Mouse (Mus musculus) thymus, adult 2 months (tissue): ENCODE data around the gene Poldip3. TPM values are rescaled to one million over a fixed set of nuclear protein-coding genes. Genes with fewer than 3 reads are reported as not detected.

ENCODE experiments used
- DNase-seq: peaks from one replicate; pipeline ENCODE4 v3.0.0; 2021
- H3K27ac ChIP-seq: fragments of 200-500 bp; 2 replicates; pipeline ENCODE4 v1.5.1; 2012; ENCODE audit warnings: low read length, control low read depth; ENCODE audit not compliant: control insufficient read depth, insufficient read depth
- H3K27me3 ChIP-seq: fragments of 200-500 bp; 2 replicates; pipeline ENCODE4 v1.6.1; 2012; ENCODE audit warnings: mild to moderate bottlenecking, low read length, moderate library complexity, mixed read lengths; ENCODE audit not compliant: control insufficient read depth, insufficient read depth
- H3K36me3 ChIP-seq: fragments of 200-500 bp; 2 replicates; pipeline ENCODE4 v1.6.1; 2012; ENCODE audit warnings: mild to moderate bottlenecking, low read length, moderate library complexity; ENCODE audit not compliant: control insufficient read depth, insufficient read depth
- H3K4me1 ChIP-seq: fragments of 200-500 bp; replicated peaks from 2 replicates; pipeline ENCODE4 v1.6.1; 2012; ENCODE audit warnings: low read length; ENCODE audit not compliant: control insufficient read depth, insufficient read depth
- H3K4me3 ChIP-seq: fragments of 200-500 bp; 2 replicates; pipeline ENCODE4 v1.5.1; 2012; ENCODE audit warnings: mild to moderate bottlenecking, low read length, control low read depth, moderate library complexity; ENCODE audit not compliant: control insufficient read depth, insufficient read depth
- CTCF ChIP-seq: fragments of 200-500 bp; IDR thresholded peaks from 2 replicates; pipeline ENCODE4 v1.5.1; 2012; ENCODE audit warnings: mild to moderate bottlenecking, control low read depth, low read length, moderate library complexity, borderline replicate concordance; ENCODE audit not compliant: control insufficient read depth, poor library complexity, insufficient read depth; ENCODE audit errors: extremely low read depth
- POLR2A ChIP-seq: fragments of 200-500 bp; IDR thresholded peaks from 2 replicates; pipeline ENCODE4 v1.6.1; 2012; ENCODE audit warnings: mild to moderate bottlenecking, low read length, control low read depth, moderate library complexity; ENCODE audit not compliant: control insufficient read depth, poor library complexity, insufficient read depth; ENCODE audit errors: extremely low read depth
- WGBS: fragments of 180-500 bp; shearing (Covaris S2); methylation state at CpG from one replicate; pipeline ENCODE4 v1.1.7; 2018; 5-methylcytosine and 5-hydroxymethylcytosine counted together
- polyA plus RNA-seq: library from polyadenylated mRNA; depleted of rRNA; stranded (reverse); fragments of >200 nt; gene quantifications from 2 replicates; pipeline ENCODE4 v1.2.3, GENCODE M21; 2012

The Poldip3 gene
- polyA plus RNA-seq, 1 experiment, result 108 TPM

DNA sequence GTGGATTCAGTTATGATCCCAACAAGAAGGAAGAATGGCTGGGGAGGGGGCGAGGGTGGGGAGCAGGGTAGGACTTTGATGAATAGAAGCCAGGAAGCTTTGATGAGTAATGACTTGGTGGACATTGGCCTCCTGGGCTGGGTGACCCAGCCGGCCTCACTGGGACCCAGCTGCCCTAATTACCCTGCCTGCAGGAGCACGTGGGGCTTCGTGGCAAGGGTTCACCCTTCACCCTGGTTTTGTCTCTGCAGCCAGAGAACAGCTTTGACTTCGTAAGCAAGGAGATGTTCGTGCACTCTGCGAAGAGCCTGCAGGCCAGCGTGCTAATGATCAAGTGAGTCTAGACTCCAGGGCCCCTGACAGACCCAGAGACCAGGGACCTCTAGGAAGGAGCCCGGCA, 35.1 kb downstream of the Poldip3 start:
- Histone ChIP-seq H3K27ac (no peak overlapping the region), H3K4me3 (no peak overlapping the region), H3K27me3 (no peaks in the 10 kb centered on the region), H3K4me1 (0 out of 2 replicates have a peak, but pooled peaks cover 2% of the 10 kb centered on the region), H3K36me3 (peaks cover 15% of the 10 kb centered on the region)
- DNase-seq, result no peak
- TF ChIP-seq POLR2A, result no peak
- TF ChIP-seq CTCF, result no peak
- 95% methylated on average over 9 of the region's 9 CpGs for WGBS

DNA sequence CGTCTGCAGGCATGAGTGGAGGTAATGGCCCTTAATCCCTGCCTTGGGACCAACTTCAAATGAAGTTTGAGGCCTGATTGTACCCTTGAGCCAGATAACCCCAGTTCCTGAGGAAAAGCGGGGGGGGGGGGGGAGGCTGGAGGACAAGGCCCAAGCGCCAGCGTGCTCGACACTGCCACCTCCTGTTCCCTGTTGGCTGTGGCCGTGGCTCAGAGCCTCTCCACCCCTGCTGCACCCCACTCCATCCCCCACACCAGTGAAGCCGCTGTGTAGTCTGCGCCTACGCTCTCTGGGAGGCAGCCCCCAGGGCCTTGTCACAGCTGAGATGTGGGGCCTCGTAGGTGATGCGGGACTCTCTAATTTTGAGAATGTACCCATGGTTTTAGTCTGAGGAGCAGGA, 36.3 kb downstream of the Poldip3 start:
- Histone ChIP-seq H3K27ac (no peak overlapping the region), H3K36me3 (peaks cover 11% of the 10 kb centered on the region), H3K4me3 (no peak overlapping the region), H3K4me1 (0 out of 2 replicates have a peak, but pooled peaks cover 2% of the 10 kb centered on the region), H3K27me3 (no peaks in the 10 kb centered on the region)
- WGBS, result 29% methylated on average over 11 of the region's 11 CpGs
- DNase-seq, result peak; percentile 66
- peak; percentile 59; the same call in 1 of the 2 replicates for TF ChIP-seq CTCF
- TF ChIP-seq POLR2A, result no peak

DNA sequence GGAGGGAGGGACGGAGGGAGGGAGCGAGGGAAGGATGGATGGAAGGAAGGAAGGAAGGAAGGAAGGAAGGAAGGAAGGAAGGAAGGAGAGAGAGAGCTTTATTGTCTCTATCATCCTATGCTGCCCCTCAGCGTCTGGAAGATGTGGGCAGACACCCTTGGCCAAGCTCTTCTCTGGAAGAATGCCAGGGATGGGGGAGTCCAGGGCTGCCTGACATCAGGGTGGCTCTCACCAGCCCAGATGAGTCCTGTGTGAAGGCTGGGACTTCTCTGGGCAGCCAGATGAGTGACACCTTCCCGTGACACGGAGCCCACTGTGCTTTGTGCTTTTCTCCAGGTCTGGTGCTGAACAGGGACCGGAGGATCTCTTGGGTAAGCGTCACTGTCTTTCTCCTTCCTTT, 37.3 kb downstream of the Poldip3 start:
- Histone ChIP-seq H3K4me3 (no peak overlapping the region), H3K36me3 (peaks cover 5% of the 10 kb centered on the region), H3K27ac (no peak overlapping the region), H3K27me3 (no peaks in the 10 kb centered on the region), H3K4me1 (0 out of 2 replicates have a peak, but pooled peaks cover 2% of the 10 kb centered on the region)
- no peak for DNase-seq
- WGBS, result 94% methylated on average over 7 of the region's 7 CpGs
- TF ChIP-seq POLR2A, result no peak
- no peak for TF ChIP-seq CTCF

DNA sequence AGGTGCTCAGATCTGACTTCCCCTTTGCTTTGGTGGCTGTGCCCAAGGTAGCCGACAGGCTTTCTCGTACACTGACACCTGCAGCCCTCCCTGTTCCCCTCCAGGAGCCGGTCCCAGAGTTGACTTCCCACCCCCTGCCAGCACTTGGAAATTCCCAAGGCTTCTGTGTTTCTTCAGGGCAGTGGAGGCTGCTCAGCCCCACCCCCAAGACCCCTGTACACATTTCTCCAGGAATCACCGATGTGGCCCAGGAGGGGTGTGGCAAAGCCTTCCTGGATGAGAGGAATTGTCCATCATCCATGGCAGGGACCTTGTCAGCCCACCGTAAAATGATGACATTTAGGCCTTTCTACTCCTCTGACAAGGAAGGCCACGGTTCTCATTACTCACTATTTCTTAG, 37.9 kb downstream of the Poldip3 start:
- H3K4me3 ChIP-seq, result no peak overlapping the region
- 59% methylated on average over 6 of the region's 6 CpGs for WGBS
- no peaks in the 10 kb centered on the region; the same call in 1 of the 2 replicates for H3K36me3 ChIP-seq
- no peak for TF ChIP-seq CTCF
- TF ChIP-seq POLR2A, result no peak
- H3K27ac ChIP-seq, result no peak overlapping the region
- 0 out of 2 replicates have a peak, but pooled peaks cover 2% of the 10 kb centered on the region for H3K4me1 ChIP-seq
- no peak for DNase-seq
- H3K27me3 ChIP-seq, result no peaks in the 10 kb centered on the region

DNA sequence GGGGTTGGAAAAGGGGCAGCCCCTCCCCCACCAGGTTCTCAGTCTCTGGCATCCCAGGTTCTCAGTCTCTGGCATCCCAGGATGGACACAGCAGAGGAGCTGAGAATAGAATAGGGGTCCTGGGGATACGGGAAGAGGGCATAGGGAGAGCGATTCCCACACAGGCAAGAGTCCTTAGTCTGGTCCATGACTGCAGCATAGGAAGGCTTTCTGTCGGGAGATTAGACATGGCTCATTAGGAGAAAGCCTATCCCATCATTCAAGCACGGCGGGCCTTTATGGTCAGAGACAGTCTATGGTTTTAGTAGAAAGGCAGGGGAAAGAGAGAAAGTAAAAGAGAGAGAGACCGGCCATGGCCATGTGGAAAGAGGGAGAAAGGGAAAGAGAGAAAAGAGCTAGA, 41.4 kb downstream of the Poldip3 start:
- DNase-seq, result no peak
- H3K4me1 ChIP-seq, result no peaks in the 10 kb centered on the region
- H3K27me3 ChIP-seq, result no peaks in the 10 kb centered on the region
- no peak overlapping the region for H3K27ac ChIP-seq
- 98% methylated on average over 6 of the region's 6 CpGs for WGBS
- H3K4me3 ChIP-seq, result no peak overlapping the region
- H3K36me3 ChIP-seq, result 0 out of 2 replicates have a peak, but pooled peaks cover 3% of the 10 kb centered on the region
- TF ChIP-seq CTCF, result no peak
- TF ChIP-seq POLR2A, result no peak

DNA sequence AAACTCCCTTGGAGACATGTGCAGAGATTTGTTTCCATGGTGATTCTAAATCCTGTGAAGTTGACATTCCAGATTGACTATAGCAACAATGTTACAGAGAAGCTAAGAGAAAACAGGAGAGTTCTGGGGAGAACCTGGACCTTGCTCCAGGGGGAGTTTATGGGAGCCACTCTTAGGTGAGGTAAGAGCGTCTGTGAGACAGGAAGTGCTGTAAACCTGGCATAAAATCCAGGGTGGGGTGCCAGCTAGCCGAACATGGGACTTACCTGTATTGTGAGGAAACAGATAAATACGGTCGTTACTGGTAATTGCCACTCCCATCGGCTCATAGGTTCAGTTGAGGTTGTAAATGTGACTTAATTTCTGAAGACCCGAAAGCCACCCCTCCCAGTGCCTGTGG, 42.8 kb downstream of the Poldip3 start:
- no peak for DNase-seq
- no peak for TF ChIP-seq POLR2A
- TF ChIP-seq CTCF, result no peak
- H3K27me3 ChIP-seq, result no peaks in the 10 kb centered on the region
- no peak overlapping the region for H3K27ac ChIP-seq
- H3K4me1 ChIP-seq, result no peaks in the 10 kb centered on the region
- 0 out of 2 replicates have a peak, but pooled peaks cover 3% of the 10 kb centered on the region for H3K36me3 ChIP-seq
- no peak overlapping the region for H3K4me3 ChIP-seq
- WGBS, result 93% methylated on average over 6 of the region's 6 CpGs

DNA sequence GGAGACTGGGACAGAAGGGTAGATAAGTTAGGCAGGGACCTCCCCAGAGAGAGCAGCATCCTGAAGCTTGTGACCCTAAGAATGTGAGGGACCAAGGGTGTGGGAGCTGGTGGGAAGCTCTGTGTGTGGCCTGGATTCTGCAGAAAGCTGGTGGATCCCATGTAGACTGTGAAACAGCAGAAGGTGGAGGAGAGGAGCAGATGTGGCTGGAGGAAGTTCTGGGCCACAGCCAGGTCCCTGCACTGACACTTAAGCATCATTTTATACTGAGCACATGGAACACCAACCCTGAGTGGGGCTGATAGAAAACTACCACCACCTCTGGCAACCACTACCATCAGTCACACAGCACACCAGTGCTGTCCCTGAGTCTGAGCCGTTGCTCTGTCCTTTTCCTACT, 46.1 kb downstream of the Poldip3 start:
- no peaks in the 10 kb centered on the region for H3K27me3 ChIP-seq
- 0 out of 2 replicates have a peak, but pooled peaks cover 3% of the 10 kb centered on the region for H3K36me3 ChIP-seq
- WGBS, result 92% methylated on average over 1 of the region's 1 CpGs
- H3K4me3 ChIP-seq, result no peak overlapping the region
- DNase-seq, result no peak
- no peak for TF ChIP-seq POLR2A
- no peak for TF ChIP-seq CTCF
- no peak overlapping the region for H3K27ac ChIP-seq
- peaks cover 11% of the 10 kb centered on the region for H3K4me1 ChIP-seq
